Mouse (Mus musculus): ENCODE data around the gene Myh2. TPM values are rescaled to one million over a fixed set of nuclear protein-coding genes. Genes with fewer than 3 reads are reported as not detected.

Myh2 gene
- polyA plus RNA-seq, 1 experiment from 2014 or later = 0.25 TPM

DNA sequence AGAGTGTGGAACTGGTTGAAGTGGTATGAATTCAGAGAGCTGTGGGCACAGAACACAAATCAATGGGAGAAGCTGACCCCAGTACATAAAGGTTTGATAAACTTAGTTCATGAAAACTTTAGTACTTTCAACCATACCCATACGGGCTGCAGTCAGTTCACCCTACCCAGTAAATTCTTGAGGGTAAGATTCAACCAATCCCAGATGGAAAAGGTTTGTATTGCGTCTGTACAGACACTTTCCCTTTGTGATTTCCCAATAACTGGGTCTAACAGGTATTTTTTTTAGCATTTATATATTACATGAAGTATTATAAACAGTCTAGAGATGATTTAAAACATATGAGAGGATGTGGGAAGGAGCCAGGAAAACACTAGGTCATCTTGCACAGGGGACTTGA, 15.2 kb upstream of the Myh2 start:
- H3K27ac ChIP-seq = no peak overlapping the region
- H3K27me3 ChIP-seq (replicated peaks) = no peaks in the 10 kb centered on the region
- WGBS = 93% methylated on average over 2 of the region's 2 CpGs

GRCm38 (mm10) chr11:67160131-67160530, 10.7 kb upstream of the Myh2 start:
- no peaks in the 10 kb centered on the region for H3K36me3 ChIP-seq (replicated peaks)
- no peaks in the 10 kb centered on the region for H3K27me3 ChIP-seq (replicated peaks)
- H3K4me1 ChIP-seq = no peaks in the 10 kb centered on the region
- 81% methylated on average over 3 of the region's 3 CpGs for WGBS
- no peaks in the 10 kb centered on the region for H3K9me3 ChIP-seq
- no peak overlapping the region for H3K27ac ChIP-seq
- ATAC-seq (replicated peaks) = no peak
- no peak overlapping the region for H3K9ac ChIP-seq
- H3K4me2 ChIP-seq = no peak overlapping the region
- H3K4me3 ChIP-seq = no peak overlapping the region

More for the DNA sequence above, 15.2 kb upstream of the Myh2 start:
- no peak overlapping the region for H3K4me3 ChIP-seq
- H3K4me2 ChIP-seq = no peak overlapping the region
- peaks cover 3% of the 10 kb centered on the region; the same call in 1 of the 2 replicates for H3K4me1 ChIP-seq
- no peaks in the 10 kb centered on the region for H3K9me3 ChIP-seq
- H3K9ac ChIP-seq = no peak overlapping the region
- ATAC-seq (replicated peaks) = no peak
- no peaks in the 10 kb centered on the region for H3K36me3 ChIP-seq (replicated peaks)

DNA sequence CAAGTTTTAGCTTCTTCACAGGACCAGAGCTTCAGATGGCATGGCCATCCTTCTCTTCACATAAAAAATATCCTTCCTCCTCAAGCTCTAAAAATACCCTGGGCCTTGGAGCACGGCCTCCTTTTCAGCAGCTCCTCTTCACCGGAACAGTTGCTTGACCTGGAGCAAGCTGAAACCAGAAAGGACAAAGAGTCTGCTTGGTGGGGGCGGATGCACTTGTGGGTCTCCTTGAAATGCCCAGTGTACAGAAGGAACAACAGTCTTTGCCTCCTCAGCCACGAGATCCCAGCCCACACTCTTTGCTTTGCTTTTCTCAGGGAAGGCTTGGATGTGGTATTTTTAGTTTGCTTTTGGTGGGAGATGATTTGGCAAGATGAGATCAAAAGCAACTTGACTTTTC, 7.1 kb upstream of the Myh2 start:
- Histone ChIP-seq H3K9me3 (no peaks in the 10 kb centered on the region), H3K4me3 (no peak overlapping the region), H3K27ac (no peak overlapping the region), H3K4me2 (no peak overlapping the region), H3K36me3 (replicated peaks) (no peaks in the 10 kb centered on the region), H3K4me1 (no peaks in the 10 kb centered on the region), H3K27me3 (replicated peaks) (no peaks in the 10 kb centered on the region), H3K9ac (no peak overlapping the region)
- WGBS = 61% methylated on average over 4 of the region's 4 CpGs
- no peak for ATAC-seq (replicated peaks)

DNA sequence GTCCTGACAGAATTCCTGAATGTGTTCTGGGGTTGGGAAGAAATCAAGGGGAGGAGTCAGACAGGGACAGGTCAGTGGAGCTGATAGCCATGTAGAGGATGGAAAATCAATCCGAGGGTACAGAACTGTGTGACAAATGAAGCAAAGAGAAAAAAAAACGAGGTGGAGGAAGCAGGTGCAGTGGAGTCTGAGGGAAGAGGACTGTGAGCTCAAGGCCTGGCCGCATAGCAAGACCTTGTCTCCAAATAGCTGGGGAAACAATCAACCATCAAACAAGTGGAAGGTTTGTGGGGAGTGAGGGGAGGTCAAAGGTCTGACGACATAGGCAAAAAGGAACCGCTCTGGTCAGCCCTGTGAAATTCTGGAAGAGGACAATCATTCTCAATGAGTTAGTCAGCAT, 6.0 kb upstream of the Myh2 start:
- no peak for ATAC-seq (replicated peaks)

GRCm38 (mm10) chr11:67169301-67169700, 1.5 kb upstream of the Myh2 start:
- Histone ChIP-seq H3K4me2 (no peak overlapping the region), H3K9me3 (no peaks in the 10 kb centered on the region), H3K36me3 (replicated peaks) (no peaks in the 10 kb centered on the region), H3K27ac (no peak overlapping the region), H3K9ac (no peak overlapping the region), H3K4me3 (no peak overlapping the region), H3K4me1 (no peaks in the 10 kb centered on the region), H3K27me3 (replicated peaks) (no peaks in the 10 kb centered on the region)
- no peak for ATAC-seq (replicated peaks)
- 45% methylated on average over 5 of the region's 5 CpGs for WGBS

More for the DNA sequence above, 6.0 kb upstream of the Myh2 start:
- Histone ChIP-seq H3K4me3 (no peak overlapping the region), H3K9me3 (no peaks in the 10 kb centered on the region), H3K9ac (no peak overlapping the region), H3K27me3 (replicated peaks) (no peaks in the 10 kb centered on the region), H3K36me3 (replicated peaks) (no peaks in the 10 kb centered on the region), H3K4me2 (no peak overlapping the region), H3K4me1 (no peaks in the 10 kb centered on the region), H3K27ac (no peak overlapping the region)
- WGBS = 60% methylated on average over 5 of the region's 5 CpGs

DNA sequence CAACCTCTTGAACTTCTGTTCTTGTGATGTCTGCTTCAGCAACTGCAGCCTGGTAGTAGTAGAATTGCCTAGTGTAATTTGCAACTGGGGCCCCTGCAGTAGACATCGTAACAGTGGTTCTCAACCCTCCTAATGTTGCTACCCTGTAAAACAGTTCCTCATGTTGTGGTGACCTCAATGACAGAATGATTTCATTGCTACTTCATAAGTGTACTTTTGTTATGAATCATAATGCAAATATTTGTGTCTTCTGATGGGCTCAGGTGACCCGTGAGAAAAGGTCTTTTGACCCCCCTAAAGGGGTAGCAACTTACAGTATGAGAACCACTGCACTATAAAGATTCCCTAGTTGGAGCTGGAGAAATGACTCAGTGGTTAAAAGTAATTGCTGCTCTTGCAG, 1.6 kb downstream of the Myh2 start:
- Histone ChIP-seq H3K9ac (no peak overlapping the region), H3K4me2 (no peak overlapping the region), H3K27me3 (replicated peaks) (no peaks in the 10 kb centered on the region), H3K4me3 (no peak overlapping the region), H3K9me3 (no peaks in the 10 kb centered on the region), H3K4me1 (no peaks in the 10 kb centered on the region), H3K27ac (no peak overlapping the region), H3K36me3 (replicated peaks) (no peaks in the 10 kb centered on the region)
- no peak for ATAC-seq (replicated peaks)
- 93% methylated on average over 2 of the region's 2 CpGs for WGBS

- 37% methylated on average over 5 of the region's 5 CpGs for WGBS
- no peak overlapping the region for H3K9ac ChIP-seq
- H3K4me2 ChIP-seq = no peak overlapping the region
- no peaks in the 10 kb centered on the region for H3K36me3 ChIP-seq (replicated peaks)
- H3K4me3 ChIP-seq = no peak overlapping the region
- no peak for ATAC-seq (replicated peaks)
- H3K27ac ChIP-seq = no peak overlapping the region
- H3K4me1 ChIP-seq = no peaks in the 10 kb centered on the region
- H3K9me3 ChIP-seq = no peaks in the 10 kb centered on the region
- H3K27me3 ChIP-seq (replicated peaks) = no peaks in the 10 kb centered on the region
These were observed 5.5 kb downstream of the Myh2 start for GRCm38 (mm10) chr11:67176376-67176775.

GRCm38 (mm10) chr11:67190316-67190715, 19.5 kb downstream of the Myh2 start:
- 79% methylated on average over 10 of the region's 10 CpGs for WGBS

DNA sequence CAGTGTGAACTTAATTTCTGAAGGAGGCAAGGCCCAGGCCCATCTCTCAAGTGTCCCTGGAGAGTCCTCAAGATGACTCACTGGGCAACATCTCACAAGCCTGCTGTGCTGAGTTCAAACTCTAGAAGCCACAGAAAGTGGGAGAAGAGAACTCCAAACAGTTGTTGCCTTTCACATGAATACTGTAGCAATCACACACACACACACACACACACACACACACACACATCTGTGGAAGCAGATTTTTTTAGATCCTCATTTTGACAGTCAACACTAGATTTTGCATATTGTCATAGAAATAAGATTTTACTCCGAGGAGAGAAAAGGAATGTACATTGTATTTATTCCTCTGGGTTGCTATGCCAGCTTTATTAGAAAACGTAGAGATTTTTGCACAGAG, 20.0 kb downstream of the Myh2 start:
- Histone ChIP-seq H3K36me3 (replicated peaks) (no peaks in the 10 kb centered on the region), H3K27ac (no peak overlapping the region), H3K4me1 (no peaks in the 10 kb centered on the region), H3K9me3 (no peaks in the 10 kb centered on the region), H3K4me3 (no peak overlapping the region), H3K27me3 (replicated peaks) (no peaks in the 10 kb centered on the region), H3K9ac (no peak overlapping the region), H3K4me2 (no peak overlapping the region)
- WGBS = 86% methylated on average over 2 of the region's 2 CpGs
- no peak for ATAC-seq (replicated peaks)

More at GRCm38 (mm10) chr11:67190316-67190715, 19.5 kb downstream of the Myh2 start:
- no peaks in the 10 kb centered on the region for H3K27me3 ChIP-seq (replicated peaks)
- no peak overlapping the region for H3K9ac ChIP-seq
- H3K4me1 ChIP-seq = no peaks in the 10 kb centered on the region
- no peaks in the 10 kb centered on the region for H3K36me3 ChIP-seq (replicated peaks)
- no peak for ATAC-seq (replicated peaks)
- no peak overlapping the region for H3K27ac ChIP-seq
- H3K9me3 ChIP-seq = no peaks in the 10 kb centered on the region
- no peak overlapping the region for H3K4me2 ChIP-seq
- H3K4me3 ChIP-seq = no peak overlapping the region

DNA sequence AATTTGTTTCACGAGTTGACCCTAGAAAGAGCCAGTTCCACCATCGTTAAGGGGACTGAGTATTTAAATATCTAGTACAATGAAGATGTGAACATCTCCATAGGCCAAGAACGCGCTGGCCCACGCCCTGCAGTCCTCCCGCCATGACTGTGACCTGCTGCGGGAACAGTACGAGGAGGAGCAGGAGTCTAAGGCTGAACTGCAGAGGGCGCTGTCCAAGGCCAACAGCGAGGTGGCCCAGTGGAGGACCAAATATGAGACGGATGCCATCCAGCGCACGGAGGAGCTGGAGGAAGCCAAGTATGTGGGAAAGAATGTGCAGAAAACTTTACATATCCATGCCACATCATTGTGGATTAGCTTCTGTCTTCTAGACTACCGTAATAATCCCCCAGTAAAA, 20.7 kb downstream of the Myh2 start:
- no peaks in the 10 kb centered on the region for H3K27me3 ChIP-seq (replicated peaks)
- H3K4me1 ChIP-seq = no peaks in the 10 kb centered on the region
- no peak for ATAC-seq (replicated peaks)
- no peak overlapping the region for H3K9ac ChIP-seq
- H3K27ac ChIP-seq = no peak overlapping the region
- H3K4me2 ChIP-seq = no peak overlapping the region
- H3K4me3 ChIP-seq = no peak overlapping the region
- H3K36me3 ChIP-seq (replicated peaks) = no peaks in the 10 kb centered on the region
- no peaks in the 10 kb centered on the region for H3K9me3 ChIP-seq
- 91% methylated on average over 14 of the region's 14 CpGs for WGBS

DNA sequence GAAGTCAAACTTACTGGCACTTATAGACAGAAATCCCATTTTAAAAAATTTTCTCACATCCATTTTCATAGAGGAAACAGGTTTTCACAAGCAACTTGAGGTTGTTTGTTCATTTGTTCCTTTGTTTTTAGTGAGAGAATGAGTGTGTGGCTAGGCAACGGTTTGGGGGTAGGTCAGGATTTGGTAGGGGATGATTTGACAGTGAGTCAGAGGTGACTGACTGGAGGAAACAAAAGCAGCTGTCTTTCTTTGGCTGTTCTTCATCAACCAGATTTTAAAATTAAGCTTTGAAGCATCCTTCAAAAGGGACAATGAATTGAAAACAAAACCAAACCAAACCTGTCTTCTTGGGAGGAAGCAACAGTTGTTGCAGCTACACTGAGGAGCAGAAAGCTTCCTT, 28.5 kb downstream of the Myh2 start:
- no peak for ATAC-seq (replicated peaks)
- Histone ChIP-seq H3K9ac (no peak overlapping the region), H3K4me2 (no peak overlapping the region), H3K36me3 (replicated peaks) (no peaks in the 10 kb centered on the region), H3K27ac (no peak overlapping the region), H3K4me3 (no peak overlapping the region), H3K4me1 (no peaks in the 10 kb centered on the region), H3K9me3 (no peaks in the 10 kb centered on the region), H3K27me3 (replicated peaks) (no peaks in the 10 kb centered on the region)
- WGBS = 45% methylated on average over 1 of the region's 1 CpGs

DNA sequence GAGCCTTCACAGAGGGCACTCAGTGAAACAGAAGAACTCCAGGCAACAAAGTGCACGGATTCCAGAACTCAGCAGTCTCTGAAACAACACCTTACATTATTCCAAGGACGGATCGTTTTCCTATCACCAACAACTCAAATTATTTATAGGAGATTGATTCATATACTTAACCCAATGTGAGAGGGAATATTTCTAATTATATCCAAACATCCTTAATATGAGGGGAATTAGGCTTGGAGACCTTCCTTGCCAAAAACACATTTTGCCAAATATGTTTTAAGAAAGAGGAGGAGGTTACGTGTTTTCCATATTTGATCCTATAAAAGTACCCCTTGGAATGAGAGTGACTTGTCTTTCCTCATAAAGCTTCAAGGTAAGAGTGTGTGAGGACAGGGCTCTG, 28.9 kb downstream of the Myh2 start, which contains the start of gene Myh1:
Gene Myh1, plus strand, starts transcription at position 301 of the 400 bp plus-strand sequence.
- Histone ChIP-seq H3K36me3 (replicated peaks) (no peaks in the 10 kb centered on the region), H3K9ac (no peak within 1 kb of the TSS), H3K4me1 (no peaks in the 10 kb centered on the region), H3K4me2 (no peak within 1 kb of the TSS), H3K27me3 (replicated peaks) (no peaks in the 10 kb centered on the region), H3K9me3 (no peaks in the 10 kb centered on the region), H3K4me3 (no peak within 1 kb of the TSS), H3K27ac (no peak within 1 kb of the TSS)
- WGBS = 82% methylated on average over 4 of the region's 4 CpGs
- no peak for ATAC-seq (replicated peaks)

- Histone ChIP-seq H3K4me2 (no peak overlapping the region), H3K9ac (no peak overlapping the region), H3K27me3 (replicated peaks) (no peaks in the 10 kb centered on the region), H3K4me1 (no peaks in the 10 kb centered on the region), H3K4me3 (no peak overlapping the region), H3K9me3 (no peaks in the 10 kb centered on the region), H3K36me3 (replicated peaks) (no peaks in the 10 kb centered on the region), H3K27ac (no peak overlapping the region)
- no peak for ATAC-seq (replicated peaks)
- 78% methylated on average over 3 of the region's 3 CpGs for WGBS
These were observed 33.9 kb downstream of the Myh2 start for GRCm38 (mm10) chr11:67204766-67205165.

Measured in midbrain, embryonic 15.5 days (tissue).